Mouse (Mus musculus): ENCODE data around the gene Gm40193.

GRCm38 (mm10) chr11:70489138-70489537, 43.6 kb downstream of the Gm40193 start:
- no peak for TF ChIP-seq POLR2A (IDR thresholded peaks at IDR 0.05; ENCODE audit: extremely low read depth, insufficient read depth, low read length)
- no peak for TF ChIP-seq CTCF (IDR thresholded peaks at IDR 0.05; ENCODE audit: extremely low read depth, insufficient read depth, low read length)

Measured in cortical plate, adult 2 months (tissue).